Mouse (Mus musculus): ENCODE results near the gene Ascl3. TPM values are rescaled to one million over a fixed set of nuclear protein-coding genes. Genes with fewer than 3 reads are reported as not detected.

Gene Ascl3
- not detected in 2 replicates for polyA plus RNA-seq (2011; ENCODE audit: insufficient read depth, insufficient read length, low read depth, missing spikeins)

DNA sequence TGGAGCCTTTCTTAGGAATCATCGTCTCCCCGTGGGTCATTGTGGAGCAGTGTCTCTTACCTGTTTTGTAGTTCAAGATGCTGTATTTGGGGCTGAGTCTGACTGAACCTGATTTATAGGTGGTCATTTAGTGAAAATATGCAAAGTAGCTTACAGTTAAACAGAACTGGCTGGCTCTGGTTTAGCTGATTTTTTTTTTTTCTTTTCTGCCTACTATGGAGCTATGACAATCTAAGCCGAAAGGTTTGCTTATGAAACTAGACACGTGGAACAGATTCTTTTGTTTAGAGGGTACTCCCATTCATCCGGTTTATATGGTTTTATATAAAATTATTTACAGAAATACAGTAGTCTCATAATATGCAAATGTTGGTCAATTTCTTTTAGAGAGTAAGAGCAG lies at the start of gene Ascl3:
Gene Ascl3, minus strand, starts transcription at position 101 of the 400 bp plus-strand sequence.
- H3K4me3 ChIP-seq (ENCODE audit: low read depth, low read length), result no peak within 1 kb of the TSS
- TF ChIP-seq POLR2A (IDR thresholded peaks at IDR 0.05; ENCODE audit: insufficient read depth, low read length), result no peak
- no peak for TF ChIP-seq CTCF (IDR thresholded peaks at IDR 0.05; ENCODE audit: low read depth, low read length)
- no peak for TF ChIP-seq EP300 (IDR thresholded peaks at IDR 0.05; ENCODE audit: insufficient read depth, low read depth, low read length)
- no peaks in the 10 kb centered on the region for H3K9me3 ChIP-seq (replicated peaks; ENCODE audit: control insufficient read depth, insufficient read depth, low read length, poor library complexity, severe bottlenecking)
- H3K4me1 ChIP-seq (ENCODE audit: control insufficient read depth, insufficient read depth, low read length), result no peaks in the 10 kb centered on the region
- no peaks in the 10 kb centered on the region for H3K36me3 ChIP-seq (ENCODE audit: control insufficient read depth, insufficient read depth, low read length, poor library complexity, severe bottlenecking)
- no peak within 1 kb of the TSS for H3K27ac ChIP-seq (ENCODE audit: insufficient read depth, low read length)
- H3K27me3 ChIP-seq (ENCODE audit: control insufficient read depth, insufficient read depth, low read length, poor library complexity, severe bottlenecking), result no peaks in the 10 kb centered on the region
- H3K9ac ChIP-seq (ENCODE audit: low read depth, poor library complexity, severe bottlenecking), result no peak within 1 kb of the TSS

DNA sequence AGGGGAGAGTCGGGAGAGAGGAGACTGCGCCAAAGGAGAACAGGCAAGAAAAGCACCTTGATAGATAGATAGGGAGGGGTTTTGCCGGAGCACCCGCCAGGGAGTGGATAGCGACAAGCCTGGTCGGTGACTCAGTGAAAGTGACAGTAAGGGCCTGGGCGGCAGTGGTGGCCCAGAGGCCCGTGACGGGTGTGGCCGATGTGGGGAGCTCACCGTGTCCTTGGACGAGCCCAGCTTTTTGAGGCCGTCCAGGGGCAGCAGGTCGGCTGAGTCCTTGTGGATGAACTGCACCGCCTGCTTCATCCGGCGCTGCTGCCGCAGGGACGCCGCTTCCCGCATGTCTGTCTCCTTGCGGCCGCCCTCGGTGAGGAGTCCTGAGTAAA lies 49.6 kb upstream of the Ascl3 start:
- Histone ChIP-seq H3K27me3 (ENCODE audit: control insufficient read depth, insufficient read depth, low read length, poor library complexity, severe bottlenecking) (peaks cover 5% of the 10 kb centered on the region), H3K4me3 (ENCODE audit: low read depth, low read length) (peak overlapping the region; percentile 22), H3K36me3 (ENCODE audit: control insufficient read depth, insufficient read depth, low read length, poor library complexity, severe bottlenecking) (no peaks in the 10 kb centered on the region), H3K9me3 (replicated peaks; ENCODE audit: control insufficient read depth, insufficient read depth, low read length, poor library complexity, severe bottlenecking) (no peaks in the 10 kb centered on the region), H3K4me1 (ENCODE audit: control insufficient read depth, insufficient read depth, low read length) (no peaks in the 10 kb centered on the region), H3K9ac (ENCODE audit: low read depth, poor library complexity, severe bottlenecking) (0 out of 2 replicates have a peak overlapping the region, but pooled peaks have one; percentile 16), H3K27ac (ENCODE audit: insufficient read depth, low read length) (no peak overlapping the region)
- TF ChIP-seq CTCF (IDR thresholded peaks at IDR 0.05; ENCODE audit: low read depth, low read length) (no peak), EP300 (IDR thresholded peaks at IDR 0.05; ENCODE audit: insufficient read depth, low read depth, low read length) (no peak), POLR2A (IDR thresholded peaks at IDR 0.05; ENCODE audit: insufficient read depth, low read length) (no peak)

DNA sequence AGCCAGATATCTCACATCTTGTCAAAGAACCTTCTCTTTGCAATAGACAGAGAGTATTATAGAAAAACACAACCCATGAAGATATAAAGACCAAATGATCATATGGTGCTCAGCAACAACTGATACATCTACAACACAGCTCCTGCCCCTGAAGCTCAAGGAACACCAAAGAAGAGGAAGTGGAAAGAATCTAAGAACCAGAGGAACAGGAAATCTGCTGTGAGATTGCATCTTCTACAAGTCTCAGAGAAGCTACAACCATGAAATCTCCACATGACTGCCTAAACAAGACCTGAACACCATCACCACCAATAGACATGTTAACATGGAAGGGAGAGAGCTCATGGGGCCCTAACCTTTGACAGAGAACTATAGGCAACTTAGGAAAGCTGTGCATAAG lies 40.7 kb upstream of the Ascl3 start:
- no peak overlapping the region for H3K4me3 ChIP-seq (ENCODE audit: low read depth, low read length)
- no peaks in the 10 kb centered on the region for H3K4me1 ChIP-seq (ENCODE audit: control insufficient read depth, insufficient read depth, low read length)
- H3K27ac ChIP-seq (ENCODE audit: insufficient read depth, low read length), result no peak overlapping the region
- H3K9ac ChIP-seq (ENCODE audit: low read depth, poor library complexity, severe bottlenecking), result no peak overlapping the region
- no peaks in the 10 kb centered on the region for H3K27me3 ChIP-seq (ENCODE audit: control insufficient read depth, insufficient read depth, low read length, poor library complexity, severe bottlenecking)
- no peaks in the 10 kb centered on the region for H3K9me3 ChIP-seq (replicated peaks; ENCODE audit: control insufficient read depth, insufficient read depth, low read length, poor library complexity, severe bottlenecking)
- no peak for TF ChIP-seq EP300 (IDR thresholded peaks at IDR 0.05; ENCODE audit: insufficient read depth, low read depth, low read length)
- TF ChIP-seq CTCF (IDR thresholded peaks at IDR 0.05; ENCODE audit: low read depth, low read length), result no peak
- no peaks in the 10 kb centered on the region for H3K36me3 ChIP-seq (ENCODE audit: control insufficient read depth, insufficient read depth, low read length, poor library complexity, severe bottlenecking)

DNA sequence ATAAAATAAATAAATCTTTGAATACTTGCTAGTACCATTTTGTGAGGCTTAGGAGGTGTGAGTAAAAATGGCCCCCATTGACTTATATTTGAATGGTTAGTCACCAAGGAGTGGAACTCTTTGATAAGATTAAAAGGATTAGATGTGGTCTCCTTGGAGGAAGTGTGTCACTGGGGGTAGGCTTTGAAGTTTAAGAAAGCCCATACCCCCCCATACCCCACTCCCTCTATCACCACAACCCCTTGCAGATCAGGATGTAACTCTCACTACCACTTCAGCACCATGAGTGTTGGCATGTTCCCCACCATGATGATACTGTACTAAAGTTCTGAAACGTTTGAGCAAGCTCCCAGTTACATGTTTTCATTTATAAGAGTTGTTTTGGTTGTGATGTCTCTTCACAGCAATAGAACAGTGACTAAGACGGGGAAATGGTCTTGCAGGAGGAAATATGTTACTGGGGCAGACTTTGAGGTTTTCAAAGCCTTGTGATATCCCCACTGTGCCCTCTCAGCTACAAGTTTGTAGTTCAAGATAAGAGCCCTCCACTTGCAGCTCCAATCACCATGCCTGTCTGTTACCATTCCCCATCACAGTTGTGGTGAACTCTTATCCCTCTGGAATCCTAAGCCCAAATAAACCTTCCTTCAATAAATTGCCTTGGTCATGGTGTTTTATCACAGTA lies 37.3 kb upstream of the Ascl3 start:
- Histone ChIP-seq H3K36me3 (ENCODE audit: control insufficient read depth, insufficient read depth, low read length, poor library complexity, severe bottlenecking) (no peaks in the 10 kb centered on the region), H3K4me3 (ENCODE audit: low read depth, low read length) (no peak overlapping the region), H3K9ac (ENCODE audit: low read depth, poor library complexity, severe bottlenecking) (no peak overlapping the region), H3K4me1 (ENCODE audit: control insufficient read depth, insufficient read depth, low read length) (no peaks in the 10 kb centered on the region), H3K27ac (ENCODE audit: insufficient read depth, low read length) (no peak overlapping the region), H3K9me3 (replicated peaks; ENCODE audit: control insufficient read depth, insufficient read depth, low read length, poor library complexity, severe bottlenecking) (no peaks in the 10 kb centered on the region), H3K27me3 (ENCODE audit: control insufficient read depth, insufficient read depth, low read length, poor library complexity, severe bottlenecking) (no peaks in the 10 kb centered on the region)
- no peak for TF ChIP-seq EP300 (IDR thresholded peaks at IDR 0.05; ENCODE audit: insufficient read depth, low read depth, low read length)
- TF ChIP-seq CTCF (IDR thresholded peaks at IDR 0.05; ENCODE audit: low read depth, low read length), result no peak
- no peak for TF ChIP-seq POLR2A (IDR thresholded peaks at IDR 0.05; ENCODE audit: insufficient read depth, low read length)

DNA sequence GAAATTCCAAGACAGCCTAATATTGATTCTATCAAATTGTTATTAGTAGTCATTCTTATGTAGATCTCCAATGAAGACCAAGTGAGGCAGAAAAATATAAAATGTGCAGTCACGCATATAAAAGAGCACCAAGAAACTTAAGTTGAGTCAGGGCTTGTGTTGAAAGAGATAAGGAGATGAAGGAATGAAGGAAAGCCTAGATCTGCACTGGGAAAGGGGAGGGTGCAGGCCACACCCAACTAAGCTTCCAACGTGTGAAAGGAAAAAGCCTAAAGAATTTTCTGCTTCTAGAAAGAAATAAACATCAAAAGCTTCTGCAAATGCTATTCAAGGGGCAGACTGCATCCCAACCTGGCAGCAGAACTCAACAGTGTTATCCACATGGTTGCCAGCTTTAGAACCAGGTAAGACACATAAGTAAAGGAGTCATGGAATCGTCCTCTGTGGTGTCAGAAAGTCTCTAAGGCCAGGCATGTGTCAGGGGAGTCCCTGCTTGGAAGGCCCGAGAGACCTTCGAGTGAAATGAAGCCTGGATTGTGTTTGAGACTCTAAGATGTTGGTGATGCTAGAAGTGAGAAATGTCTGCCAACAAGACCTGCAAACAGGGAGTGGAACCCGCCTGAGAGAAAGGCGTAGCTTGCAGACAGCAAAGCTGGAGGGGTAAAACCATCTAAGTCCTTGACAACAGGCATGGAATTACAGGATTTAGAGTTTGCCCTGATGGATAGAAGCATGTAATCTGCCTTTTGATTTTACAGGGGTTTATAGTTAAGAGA lies 36.2 kb upstream of the Ascl3 start:
- no peaks in the 10 kb centered on the region for H3K4me1 ChIP-seq (ENCODE audit: control insufficient read depth, insufficient read depth, low read length)
- no peak overlapping the region for H3K27ac ChIP-seq (ENCODE audit: insufficient read depth, low read length)
- H3K4me3 ChIP-seq (ENCODE audit: low read depth, low read length), result no peak overlapping the region
- no peaks in the 10 kb centered on the region for H3K27me3 ChIP-seq (ENCODE audit: control insufficient read depth, insufficient read depth, low read length, poor library complexity, severe bottlenecking)
- H3K9me3 ChIP-seq (replicated peaks; ENCODE audit: control insufficient read depth, insufficient read depth, low read length, poor library complexity, severe bottlenecking), result no peaks in the 10 kb centered on the region
- H3K36me3 ChIP-seq (ENCODE audit: control insufficient read depth, insufficient read depth, low read length, poor library complexity, severe bottlenecking), result no peaks in the 10 kb centered on the region
- no peak overlapping the region for H3K9ac ChIP-seq (ENCODE audit: low read depth, poor library complexity, severe bottlenecking)
- TF ChIP-seq EP300 (IDR thresholded peaks at IDR 0.05; ENCODE audit: insufficient read depth, low read depth, low read length) (no peak), POLR2A (IDR thresholded peaks at IDR 0.05; ENCODE audit: insufficient read depth, low read length) (no peak), CTCF (IDR thresholded peaks at IDR 0.05; ENCODE audit: low read depth, low read length) (no peak)

DNA sequence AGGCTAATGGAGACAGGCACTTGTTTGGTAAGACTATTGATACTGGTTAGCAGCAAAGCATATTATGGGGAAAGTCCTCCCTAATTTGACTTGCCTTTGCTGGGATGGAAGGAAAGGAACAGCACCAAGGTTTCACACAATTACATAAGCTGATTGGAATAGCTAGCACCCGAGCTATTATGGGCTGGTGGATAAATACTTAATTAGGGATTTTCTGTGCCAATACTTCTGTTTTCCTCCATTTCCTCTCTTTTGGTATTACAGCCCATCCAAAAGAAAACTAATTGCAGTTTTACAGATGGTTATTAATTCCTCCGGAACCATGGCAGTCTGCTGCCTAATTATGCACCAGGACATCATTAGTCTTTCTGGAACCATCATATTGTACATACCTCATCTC lies 32.5 kb upstream of the Ascl3 start:
- Histone ChIP-seq H3K9ac (ENCODE audit: low read depth, poor library complexity, severe bottlenecking) (no peak overlapping the region), H3K27ac (ENCODE audit: insufficient read depth, low read length) (no peak overlapping the region), H3K4me3 (ENCODE audit: low read depth, low read length) (no peak overlapping the region), H3K9me3 (replicated peaks; ENCODE audit: control insufficient read depth, insufficient read depth, low read length, poor library complexity, severe bottlenecking) (no peaks in the 10 kb centered on the region), H3K4me1 (ENCODE audit: control insufficient read depth, insufficient read depth, low read length) (no peaks in the 10 kb centered on the region), H3K36me3 (ENCODE audit: control insufficient read depth, insufficient read depth, low read length, poor library complexity, severe bottlenecking) (no peaks in the 10 kb centered on the region), H3K27me3 (ENCODE audit: control insufficient read depth, insufficient read depth, low read length, poor library complexity, severe bottlenecking) (no peaks in the 10 kb centered on the region)
- TF ChIP-seq EP300 (IDR thresholded peaks at IDR 0.05; ENCODE audit: insufficient read depth, low read depth, low read length) (no peak), POLR2A (IDR thresholded peaks at IDR 0.05; ENCODE audit: insufficient read depth, low read length) (no peak)
